Mouse (Mus musculus) stomach, embryonic 16.5 days (tissue): ENCODE data around the gene Aff3. TPM values are rescaled to one million over a fixed set of nuclear protein-coding genes. Genes with fewer than 3 reads are reported as not detected.

Experiments
- ATAC-seq: fragments of 200-750 bp; cut with Nextera tagmentation; 2 replicates; pipeline ENCODE4 v1.8.0; 2017; ENCODE audit warnings: moderate number of reproducible peaks, moderate TSS enrichment; ENCODE audit not compliant: insufficient read depth, low FRiP score
- H3K27ac ChIP-seq: fragments of 300-500 bp; sonication (generic); 2 replicates; pipeline ENCODE4 v1.5.1; 2014; ENCODE audit warnings: low read length
- H3K27me3 ChIP-seq: fragments of 300-500 bp; sonication (generic); 2 replicates; pipeline ENCODE4 v1.6.1; 2014; ENCODE audit warnings: low read length, control low read depth, mixed read lengths; ENCODE audit not compliant: control insufficient read depth, insufficient read depth
- H3K36me3 ChIP-seq: fragments of 300-500 bp; sonication (generic); 2 replicates; pipeline ENCODE4 v1.6.1; 2014; ENCODE audit warnings: low read length; ENCODE audit not compliant: control insufficient read depth, insufficient read depth
- H3K4me1 ChIP-seq: fragments of 300-500 bp; sonication (generic); 2 replicates; pipeline ENCODE4 v1.6.1; 2014; ENCODE audit warnings: low read length, control low read depth, mixed read lengths; ENCODE audit not compliant: control insufficient read depth, insufficient read depth
- H3K4me2 ChIP-seq: fragments of 300-500 bp; sonication (generic); 2 replicates; pipeline ENCODE4 v1.6.1; 2014; ENCODE audit warnings: low read depth, low read length, mixed read lengths
- H3K4me3 ChIP-seq: fragments of 300-500 bp; sonication (generic); replicated peaks from 2 replicates; pipeline ENCODE4 v1.5.1; 2014; ENCODE audit warnings: mild to moderate bottlenecking, low read length
- H3K9ac ChIP-seq: fragments of 300-500 bp; sonication (generic); 2 replicates; pipeline ENCODE4 v1.6.1; 2014; ENCODE audit warnings: low read length
- H3K9me3 ChIP-seq: fragments of 300-500 bp; sonication (generic); replicated peaks from 2 replicates; pipeline ENCODE4 v1.6.1; 2016; ENCODE audit warnings: low read length, control low read depth; ENCODE audit not compliant: control insufficient read depth
- WGBS: fragments of 180-500 bp; shearing (Covaris S2); extraction: QIAGEN DNeasy Blood & Tissue Kit; methylation state at CpG from one replicate; pipeline ENCODE4 v1.1.7; 2014; 5-methylcytosine and 5-hydroxymethylcytosine counted together
- polyA plus RNA-seq: library from polyadenylated mRNA; unstranded; fragments of >200 nt; fragmentation: Nextera tagmentation; extraction: Ambion mirVana; gene quantifications from 2 replicates; pipeline ENCODE4 v1.2.1, GENCODE M21; 2015

Aff3 gene
- polyA plus RNA-seq, 1 experiment from 2014 or later: 3.0 TPM

GRCm38 (mm10) chr1:38418181-38419032, 246.3 kb downstream of the Aff3 start:
- no peak for ATAC-seq
- 59% methylated on average over 12 of the region's 12 CpGs for WGBS

GRCm38 (mm10) chr1:38417196-38417595, 247.6 kb downstream of the Aff3 start:
- Histone ChIP-seq H3K9me3 (no peaks in the 10 kb centered on the region), H3K9ac (no peak overlapping the region), H3K4me2 (no peak overlapping the region), H3K27ac (no peak overlapping the region), H3K4me3 (no peak overlapping the region), H3K36me3 (no peaks in the 10 kb centered on the region), H3K4me1 (no peaks in the 10 kb centered on the region), H3K27me3 (no peaks in the 10 kb centered on the region)
- ATAC-seq: no peak
- 77% methylated on average over 12 of the region's 12 CpGs for WGBS

More at GRCm38 (mm10) chr1:38418181-38419032, 246.3 kb downstream of the Aff3 start:
- H3K27me3 ChIP-seq: no peaks in the 10 kb centered on the region
- H3K9ac ChIP-seq: no peak overlapping the region
- no peak overlapping the region for H3K27ac ChIP-seq
- no peak overlapping the region for H3K4me3 ChIP-seq
- no peaks in the 10 kb centered on the region for H3K9me3 ChIP-seq
- no peak overlapping the region for H3K4me2 ChIP-seq
- H3K4me1 ChIP-seq: no peaks in the 10 kb centered on the region
- H3K36me3 ChIP-seq: no peaks in the 10 kb centered on the region

DNA sequence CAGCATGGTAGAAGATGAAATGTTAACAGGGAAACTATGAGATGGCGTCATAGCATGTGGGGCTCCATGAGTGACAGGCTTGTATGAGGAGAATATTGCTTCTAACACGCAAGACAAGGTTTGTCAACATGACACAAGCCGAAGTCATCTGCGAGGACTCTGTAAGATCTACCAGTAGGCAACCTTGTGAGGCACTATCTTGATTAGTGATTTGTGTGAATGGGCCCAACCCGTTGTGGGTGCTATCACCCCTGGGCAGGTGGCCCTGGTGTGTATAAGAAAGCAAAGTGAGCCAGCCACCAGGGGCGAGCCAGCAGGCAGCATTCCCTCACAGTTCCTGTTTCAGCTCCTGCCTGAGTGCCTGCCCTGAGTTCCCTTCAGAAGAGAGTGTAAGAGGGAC, 249.2 kb downstream of the Aff3 start:
- Histone ChIP-seq H3K27ac (no peak overlapping the region), H3K4me1 (no peaks in the 10 kb centered on the region), H3K4me3 (no peak overlapping the region), H3K36me3 (no peaks in the 10 kb centered on the region), H3K9me3 (no peaks in the 10 kb centered on the region), H3K4me2 (no peak overlapping the region), H3K9ac (no peak overlapping the region), H3K27me3 (no peaks in the 10 kb centered on the region)
- 84% methylated on average over 6 of the region's 6 CpGs for WGBS
- ATAC-seq: no peak

DNA sequence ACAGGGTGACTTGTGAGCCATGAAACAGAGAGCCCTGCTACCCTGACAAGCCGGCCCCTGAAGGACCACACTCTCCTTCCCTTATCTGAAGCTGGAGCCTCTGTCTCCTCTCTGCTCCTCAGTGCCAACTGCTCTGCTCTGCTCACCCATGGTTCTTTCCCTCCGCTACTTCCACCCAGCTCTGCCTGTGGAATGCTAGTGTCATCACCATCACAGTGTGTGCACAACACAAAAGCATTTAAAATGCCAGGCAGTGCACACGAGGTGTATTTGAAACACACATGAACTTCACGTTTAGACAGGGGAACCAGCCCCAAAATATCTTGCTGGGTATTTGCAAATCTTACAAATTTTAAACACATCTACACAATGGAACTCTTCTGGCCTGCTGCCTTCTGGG, 253.6 kb downstream of the Aff3 start:
- no peak overlapping the region for H3K4me3 ChIP-seq
- no peaks in the 10 kb centered on the region for H3K4me1 ChIP-seq
- no peak overlapping the region for H3K9ac ChIP-seq
- H3K27me3 ChIP-seq: no peaks in the 10 kb centered on the region
- no peak overlapping the region for H3K4me2 ChIP-seq
- no peak overlapping the region for H3K27ac ChIP-seq
- 64% methylated on average over 4 of the region's 4 CpGs for WGBS
- no peak for ATAC-seq
- H3K9me3 ChIP-seq: no peaks in the 10 kb centered on the region
- H3K36me3 ChIP-seq: no peaks in the 10 kb centered on the region

GRCm38 (mm10) chr1:38410457-38410856, 254.3 kb downstream of the Aff3 start:
- no peaks in the 10 kb centered on the region for H3K27me3 ChIP-seq
- H3K9ac ChIP-seq: no peak overlapping the region
- 50% methylated on average over 4 of the region's 4 CpGs for WGBS
- H3K4me1 ChIP-seq: no peaks in the 10 kb centered on the region
- no peaks in the 10 kb centered on the region for H3K9me3 ChIP-seq
- H3K4me3 ChIP-seq: no peak overlapping the region
- no peak for ATAC-seq
- H3K36me3 ChIP-seq: no peaks in the 10 kb centered on the region
- no peak overlapping the region for H3K27ac ChIP-seq
- H3K4me2 ChIP-seq: no peak overlapping the region

DNA sequence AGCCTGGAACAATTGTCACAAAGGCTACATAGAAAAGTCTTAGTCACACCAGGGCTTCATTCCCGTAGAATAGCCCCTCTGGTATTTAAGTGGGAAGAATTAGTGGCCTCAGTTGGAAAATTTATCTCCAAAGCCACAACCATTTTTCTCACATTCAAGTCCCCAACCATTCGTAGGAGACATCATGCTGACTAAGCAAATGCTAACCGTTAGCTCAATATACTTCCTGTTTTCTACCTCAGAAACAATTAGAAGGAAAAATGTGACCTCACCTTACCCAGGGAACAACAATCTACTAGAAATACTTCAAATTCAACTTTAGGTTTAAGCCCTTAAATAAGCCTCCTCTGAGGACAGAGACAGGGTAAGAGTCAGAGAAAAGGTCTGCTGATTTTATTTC, 256.5 kb downstream of the Aff3 start:
- no peak for ATAC-seq
- Histone ChIP-seq H3K9ac (no peak overlapping the region), H3K27me3 (no peaks in the 10 kb centered on the region), H3K4me3 (no peak overlapping the region), H3K9me3 (no peaks in the 10 kb centered on the region), H3K27ac (no peak overlapping the region), H3K36me3 (no peaks in the 10 kb centered on the region), H3K4me2 (no peak overlapping the region), H3K4me1 (no peaks in the 10 kb centered on the region)
- 73% methylated on average over 3 of the region's 3 CpGs for WGBS

GRCm38 (mm10) chr1:38403781-38404180, 261.0 kb downstream of the Aff3 start:
- 85% methylated on average over 5 of the region's 5 CpGs for WGBS
- H3K4me2 ChIP-seq: no peak overlapping the region
- no peaks in the 10 kb centered on the region for H3K9me3 ChIP-seq
- ATAC-seq: no peak
- no peaks in the 10 kb centered on the region for H3K36me3 ChIP-seq
- 0 out of 2 replicates have a peak, but pooled peaks cover 3% of the 10 kb centered on the region for H3K4me1 ChIP-seq
- H3K4me3 ChIP-seq: no peak overlapping the region
- no peak overlapping the region for H3K9ac ChIP-seq
- H3K27ac ChIP-seq: no peak overlapping the region
- H3K27me3 ChIP-seq: no peaks in the 10 kb centered on the region

GRCm38 (mm10) chr1:38401856-38402255, 262.9 kb downstream of the Aff3 start:
- no peaks in the 10 kb centered on the region for H3K9me3 ChIP-seq
- WGBS: 66% methylated on average over 4 of the region's 4 CpGs
- peak; percentile 60; the same call in 1 of the 2 replicates for ATAC-seq
- no peak overlapping the region for H3K27ac ChIP-seq
- no peaks in the 10 kb centered on the region for H3K27me3 ChIP-seq
- no peak overlapping the region for H3K4me3 ChIP-seq
- H3K9ac ChIP-seq: no peak overlapping the region
- H3K36me3 ChIP-seq: no peaks in the 10 kb centered on the region
- 0 out of 2 replicates have a peak, but pooled peaks cover 3% of the 10 kb centered on the region for H3K4me1 ChIP-seq
- no peak overlapping the region for H3K4me2 ChIP-seq

- no peak for ATAC-seq
- H3K27me3 ChIP-seq: no peaks in the 10 kb centered on the region
- WGBS: 80% methylated on average over 10 of the region's 10 CpGs
Measured at GRCm38 (mm10) chr1:38399269-38399668, 265.5 kb downstream of the Aff3 start.

More at GRCm38 (mm10) chr1:38399269-38399668, 265.5 kb downstream of the Aff3 start:
- no peak overlapping the region for H3K9ac ChIP-seq
- no peaks in the 10 kb centered on the region for H3K9me3 ChIP-seq
- H3K4me1 ChIP-seq: peaks cover 10% of the 10 kb centered on the region; the same call in 1 of the 2 replicates
- no peak overlapping the region for H3K27ac ChIP-seq
- no peak overlapping the region for H3K4me3 ChIP-seq
- no peak overlapping the region for H3K4me2 ChIP-seq
- no peaks in the 10 kb centered on the region for H3K36me3 ChIP-seq
